Mouse (Mus musculus) kidney, postnatal 25 days (tissue): ENCODE results near the gene Il17ra.

Experiments
- DNase-seq, 2 experiments: peaks; one replicate each; pipeline ENCODE4 v3.0.0; 2021; ENCODE audit warnings: mixed read lengths in 2 of 2

Il17ra gene

DNA sequence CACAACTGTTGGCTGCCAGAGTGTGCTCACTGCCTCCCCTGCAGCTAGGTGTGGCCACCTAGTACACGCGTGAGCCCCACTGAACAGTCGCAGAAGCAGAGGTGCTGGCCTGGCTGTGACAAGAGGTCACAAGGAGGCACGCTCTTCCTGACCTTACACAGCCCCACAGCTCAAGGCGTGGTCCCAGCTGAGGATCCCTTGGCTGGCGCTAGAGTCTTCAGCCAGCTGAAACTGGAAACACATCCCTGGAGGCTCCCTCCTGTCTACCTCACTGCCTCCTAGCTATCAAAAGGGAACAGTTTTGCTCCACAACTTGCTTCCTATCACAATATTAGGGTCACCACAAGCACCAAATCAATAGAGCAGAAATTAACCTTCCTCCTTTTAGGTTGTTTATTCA is 48.2 kb downstream of the Il17ra start:
- DNase-seq = no peak

DNA sequence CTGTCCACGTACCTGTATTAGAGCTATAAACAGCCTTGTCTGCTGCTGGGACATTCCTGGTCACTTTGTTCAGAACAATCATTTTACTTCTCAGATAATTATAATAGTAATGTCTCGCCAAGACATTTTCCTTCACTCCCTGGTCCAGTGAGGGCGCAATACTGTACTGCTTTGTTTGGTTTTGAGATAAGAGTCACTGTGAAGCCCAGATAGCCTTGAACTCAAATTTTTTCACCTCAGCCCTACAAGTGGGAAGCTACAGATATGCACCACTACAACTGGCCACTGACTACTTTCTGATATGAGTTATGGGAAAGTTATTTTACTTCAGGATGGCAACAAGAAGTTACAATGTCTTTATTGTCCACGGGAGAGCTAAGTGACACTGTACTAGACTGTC is 53.4 kb downstream of the Il17ra start:
- DNase-seq = no peak

GRCm38 (mm10) chr6:120516879-120517278 is 53.8 kb downstream of the Il17ra start:
- no peak for DNase-seq

- DNase-seq = no peak
Measured at GRCm38 (mm10) chr6:120517311-120517710, 54.3 kb downstream of the Il17ra start.

DNA sequence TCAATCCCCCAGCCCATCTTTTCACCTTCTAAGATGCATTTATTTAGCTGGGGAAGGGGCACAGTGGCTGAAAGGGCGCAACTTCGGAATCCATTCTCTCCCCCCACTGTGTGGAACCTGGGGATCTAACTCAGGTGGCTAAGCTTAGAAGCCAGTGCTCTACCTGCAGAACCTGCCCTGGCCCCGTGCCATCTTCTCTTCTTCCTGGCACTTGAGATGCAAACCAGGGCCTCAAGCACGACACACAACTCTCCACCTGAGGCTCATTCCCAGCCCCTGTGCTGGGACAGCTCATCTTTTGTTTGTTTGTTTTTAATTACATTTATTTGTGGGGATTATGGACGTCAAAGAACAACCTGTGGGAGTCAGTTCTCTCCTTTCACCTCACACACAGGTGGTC is 56.6 kb downstream of the Il17ra start:
- DNase-seq = peak in 1 of 2 experiments; percentile 21

DNA sequence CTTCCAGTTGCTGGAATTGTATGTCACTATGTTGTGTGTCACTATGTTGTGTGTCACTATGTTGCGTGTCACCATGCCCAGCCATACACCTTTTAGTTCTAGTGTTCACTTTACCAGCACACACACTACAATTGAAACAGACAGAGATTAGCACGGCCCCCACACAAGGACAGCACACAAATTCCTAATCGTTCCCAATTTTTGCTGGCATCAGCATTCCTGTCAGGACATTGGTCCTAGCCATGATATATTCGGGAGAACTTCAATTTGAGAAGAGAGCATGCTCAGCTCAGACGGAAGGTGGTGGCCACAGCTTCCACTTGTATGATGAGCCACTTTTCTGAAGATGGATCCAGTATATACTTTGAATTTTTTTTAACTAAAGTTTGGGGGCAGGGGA is 61.7 kb downstream of the Il17ra start:
- DNase-seq = no peak

GRCm38 (mm10) chr6:120529123-120529522 is 66.1 kb downstream of the Il17ra start:
- DNase-seq = no peak

DNA sequence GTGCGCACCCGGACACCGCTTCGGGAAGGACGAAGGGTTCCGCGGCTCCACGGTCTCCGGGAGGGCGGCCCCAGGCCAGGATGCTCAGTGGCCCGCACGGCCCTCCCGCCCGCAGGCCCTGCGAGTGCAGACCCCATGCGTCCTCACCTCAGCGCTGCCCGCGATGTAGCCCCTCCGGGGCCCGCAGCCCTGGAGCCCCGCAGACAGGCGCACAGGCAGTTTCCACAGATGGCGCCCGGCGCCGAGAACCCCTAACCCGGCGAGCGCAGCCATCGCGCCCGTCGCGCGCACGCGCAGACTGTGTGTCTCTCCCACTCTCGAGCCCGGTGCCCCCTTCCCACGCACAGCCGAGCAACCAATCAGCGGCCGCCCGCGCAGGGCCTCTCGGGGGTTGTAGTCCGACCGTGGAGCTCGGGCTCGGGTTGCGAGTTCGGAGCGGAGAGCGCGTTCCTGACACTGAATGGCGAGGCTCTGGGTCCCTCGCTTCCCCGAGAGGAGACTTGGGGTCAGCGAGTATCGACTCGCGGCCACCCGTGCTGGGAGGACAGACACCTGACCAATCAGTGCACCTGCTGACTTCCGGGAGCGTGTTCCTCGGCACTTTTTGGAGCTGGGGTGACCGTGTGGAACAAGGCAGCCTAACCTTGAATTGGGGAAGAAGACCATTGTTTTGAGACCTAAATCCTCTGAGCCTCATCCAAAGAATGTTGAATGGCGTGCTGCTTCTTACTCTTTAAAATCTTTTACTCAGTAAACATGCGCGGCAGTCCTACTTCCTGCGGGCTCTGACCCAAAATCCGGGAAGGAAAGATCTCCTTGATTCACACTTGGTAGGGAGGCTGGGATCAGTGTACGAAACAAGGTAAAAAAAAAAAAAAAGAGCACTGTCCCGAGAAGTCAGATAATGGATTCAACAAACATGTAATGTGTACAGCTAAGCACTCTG is 68.2 kb downstream of the Il17ra start, which contains the start of gene Hdhd5:
Hdhd5 (minus strand) TSS at position 300 of the 946 bp plus-strand sequence.
- peak; percentile 94 to 97 for DNase-seq

- DNase-seq = no peak
Measured at GRCm38 (mm10) chr6:120532594-120532993, 69.5 kb downstream of the Il17ra start.

DNA sequence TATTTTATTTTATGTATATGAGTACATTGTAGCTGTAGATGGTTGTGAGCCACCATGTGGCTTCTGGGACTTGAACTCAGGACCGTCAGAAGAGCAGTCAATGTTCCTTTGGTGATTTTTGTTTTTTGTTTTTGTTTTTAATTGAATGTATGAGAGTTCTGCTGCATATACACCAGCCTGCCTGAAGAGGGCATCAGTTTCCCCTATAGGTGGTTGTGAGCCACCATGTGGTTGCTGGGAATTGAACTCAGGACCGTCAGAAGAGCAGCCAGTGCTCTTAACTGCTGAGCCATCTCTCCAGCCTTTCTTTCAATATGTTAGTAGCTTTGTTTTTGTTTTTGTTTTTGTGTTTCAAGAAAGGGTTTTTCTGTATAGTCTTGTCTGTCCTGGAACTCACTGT is 73.3 kb downstream of the Il17ra start:
- no peak for DNase-seq
